ENCODE assay signal across 14 mouse cellular contexts in the genomic region with DNA sequence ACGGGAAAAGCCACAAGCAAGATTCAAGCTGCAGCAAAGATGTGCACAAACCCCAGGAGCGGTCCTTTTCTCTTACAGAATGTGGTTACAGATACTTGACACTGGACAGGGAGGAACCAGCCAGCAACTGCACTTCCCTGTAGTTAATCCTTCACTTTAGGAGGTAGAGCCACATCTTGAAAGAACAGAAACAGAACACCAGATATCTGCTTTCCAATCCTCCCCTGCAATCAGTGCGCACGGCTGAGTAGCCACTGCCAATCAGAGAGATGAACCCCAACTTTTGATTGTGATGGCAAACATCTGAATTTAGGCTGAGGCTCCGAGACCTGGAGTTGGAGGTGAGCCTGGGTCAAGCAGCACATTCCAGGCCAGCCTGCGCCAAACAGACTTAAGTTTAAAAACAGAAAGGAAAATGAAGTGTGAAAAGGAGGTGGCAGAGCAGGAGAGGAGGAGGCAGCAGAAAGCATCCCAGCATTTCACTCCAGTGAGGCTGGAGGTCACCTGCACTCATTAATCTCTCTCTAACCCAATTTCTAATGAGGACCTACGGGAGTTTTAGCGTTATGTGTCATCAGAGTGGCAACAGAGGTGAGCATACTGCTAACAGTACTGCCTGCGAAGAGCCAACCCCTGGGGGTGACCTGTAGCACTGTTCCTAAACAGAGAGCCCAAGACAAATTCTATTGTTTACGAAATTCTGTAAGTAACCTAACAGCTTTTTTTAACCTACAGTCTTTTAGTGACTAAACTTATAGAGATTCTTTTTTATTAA. TPM values are rescaled to one million over a fixed set of nuclear protein-coding genes. Genes with fewer than 3 reads are reported as not detected.
DNase-seq lines count a peak whose midpoint lies in the region; ATAC-seq and TF ChIP-seq lines count a peak whose summit lies in the region.
"Had no signal": no experiment of that assay in that cellular context is flagged by ENCODE, and none has a peak within 500 bp of the region (broad histone marks: within the 10 kb centered on the region; RNA-seq: fewer than 3 reads in every experiment).

No protein-coding gene starts in this region.

- peaks cover 28% of the 10 kb centered on the region for H3K4me1 ChIP-seq in hindbrain, embryonic 13.5 days (replicated peaks)
- H3K4me1 ChIP-seq in hindbrain, postnatal 0 days (ENCODE audit: insufficient read depth, low read length), result no peaks in the 10 kb centered on the region
- H3K4me1 ChIP-seq in neural tube, embryonic 13.5 days (replicated peaks), result peaks cover 23% of the 10 kb centered on the region
- H3K4me1 ChIP-seq in embryonic fibroblast, embryonic 13.5 days (ENCODE audit: control insufficient read depth, insufficient read depth, low read length), result peaks cover 24% of the 10 kb centered on the region
- H3K4me1 ChIP-seq in midbrain, embryonic 11.5 days (ENCODE audit: control insufficient read depth, insufficient read depth, low read length), result 0 out of 2 replicates have a peak, but pooled peaks cover 2% of the 10 kb centered on the region

- ATAC-seq in hindbrain, embryonic 13.5 days (ENCODE audit: low FRiP score), result no peak; the same call in 1 of the 2 replicates
- ATAC-seq in hindbrain, postnatal 0 days, result no peak
- 0 out of 2 replicates have a peak, but pooled peaks have one; percentile 33 for ATAC-seq in neural tube, embryonic 13.5 days (ENCODE audit: low read depth)
- peak; percentile 17; the same call in 1 of the 2 replicates for ATAC-seq in megakaryocyte-erythroid progenitor cell, adult 5-6 weeks (replicated peaks; ENCODE audit: low FRiP score, low TSS enrichment, poor library complexity, severe bottlenecking)
- no peak for ATAC-seq in midbrain, embryonic 11.5 days (ENCODE audit: low FRiP score)

- no peak for DNase-seq in hindbrain, postnatal 0 days (ENCODE audit: low spot score)
- DNase-seq in neural tube, embryonic 10.5 days (ENCODE audit: extremely low spot score, low spot score), result no peak
- DNase-seq in midbrain, embryonic 11.5 days (ENCODE audit: low spot score, missing footprints), result no peak
- DNase-seq: cerebellum, adult 9-10 months; kidney, postnatal 10 days; left cerebral cortex, postnatal 4 days had no signal

- no peak overlapping the region for H3K4me2 ChIP-seq in hindbrain, embryonic 13.5 days
- H3K4me2 ChIP-seq in hindbrain, postnatal 0 days (ENCODE audit: low read depth, low read length), result no peak overlapping the region
- no peak overlapping the region for H3K4me2 ChIP-seq in neural tube, embryonic 13.5 days
- no peak overlapping the region for H3K4me2 ChIP-seq in midbrain, embryonic 11.5 days
- H3K4me2 ChIP-seq: hindbrain, embryonic 15.5 days; lung, embryonic 15.5 days; stomach, embryonic 15.5 days had no signal

- TF ChIP-seq CTCF in hindbrain, postnatal 0 days (IDR thresholded peaks at IDR 0.05; ENCODE audit: low read depth), result no peak
- TF ChIP-seq CTCF in embryonic fibroblast, embryonic 13.5 days (IDR thresholded peaks at IDR 0.05; ENCODE audit: borderline replicate concordance, insufficient read depth, low read length), result no peak

- H3K9me3 ChIP-seq in hindbrain, embryonic 13.5 days, result no peaks in the 10 kb centered on the region
- H3K9me3 ChIP-seq in hindbrain, postnatal 0 days (ENCODE audit: low read length), result no peaks in the 10 kb centered on the region
- H3K9me3 ChIP-seq in neural tube, embryonic 13.5 days, result no peaks in the 10 kb centered on the region
- H3K9me3 ChIP-seq in midbrain, embryonic 11.5 days (ENCODE audit: control insufficient read depth, low read length), result no peaks in the 10 kb centered on the region
- H3K9me3 ChIP-seq: hindbrain, embryonic 15.5 days; lung, embryonic 15.5 days; megakaryocyte, embryonic 14.5 days; stomach, embryonic 15.5 days had no signal

- H3K9ac ChIP-seq in hindbrain, embryonic 13.5 days, result 0 out of 2 replicates have a peak overlapping the region, but pooled peaks have one; percentile 15
- no peak overlapping the region for H3K9ac ChIP-seq in hindbrain, postnatal 0 days (replicated peaks; ENCODE audit: low read length)
- H3K9ac ChIP-seq in neural tube, embryonic 13.5 days, result no peak overlapping the region
- H3K9ac ChIP-seq in midbrain, embryonic 11.5 days (ENCODE audit: low read length), result no peak overlapping the region
- H3K9ac ChIP-seq: hindbrain, embryonic 15.5 days; lung, embryonic 15.5 days; stomach, embryonic 15.5 days had no signal

- no peaks in the 10 kb centered on the region for H3K27me3 ChIP-seq in hindbrain, embryonic 13.5 days
- no peaks in the 10 kb centered on the region for H3K27me3 ChIP-seq in hindbrain, postnatal 0 days (ENCODE audit: insufficient read depth, low read length)
- no peaks in the 10 kb centered on the region for H3K27me3 ChIP-seq in neural tube, embryonic 13.5 days
- no peaks in the 10 kb centered on the region for H3K27me3 ChIP-seq in midbrain, embryonic 11.5 days (ENCODE audit: control insufficient read depth, insufficient read depth, low read length)
- H3K27me3 ChIP-seq: hindbrain, embryonic 15.5 days; lung, embryonic 15.5 days; megakaryocyte, embryonic 14.5 days; stomach, embryonic 15.5 days had no signal

- H3K27ac ChIP-seq in hindbrain, embryonic 13.5 days, result no peak overlapping the region
- H3K27ac ChIP-seq in hindbrain, postnatal 0 days, result no peak overlapping the region
- no peak overlapping the region for H3K27ac ChIP-seq in neural tube, embryonic 13.5 days (replicated peaks)
- H3K27ac ChIP-seq in embryonic fibroblast, embryonic 13.5 days (ENCODE audit: insufficient read depth, low read length), result 0 out of 2 replicates have a peak overlapping the region, but pooled peaks have one; percentile 7
- no peak overlapping the region for H3K27ac ChIP-seq in midbrain, embryonic 11.5 days (ENCODE audit: low read depth, low read length)
- H3K27ac ChIP-seq: lung, embryonic 15.5 days; stomach, embryonic 15.5 days had no signal

- H3K4me3 ChIP-seq in hindbrain, embryonic 13.5 days, result no peak overlapping the region
- no peak overlapping the region for H3K4me3 ChIP-seq in hindbrain, postnatal 0 days (ENCODE audit: low read length)
- H3K4me3 ChIP-seq in neural tube, embryonic 13.5 days, result no peak overlapping the region
- no peak overlapping the region for H3K4me3 ChIP-seq in embryonic fibroblast, embryonic 13.5 days (ENCODE audit: insufficient read depth, low read length)
- H3K4me3 ChIP-seq in midbrain, embryonic 11.5 days (ENCODE audit: low read depth, low read length), result no peak overlapping the region
- H3K4me3 ChIP-seq: hindbrain, embryonic 15.5 days; lung, embryonic 15.5 days; megakaryocyte, embryonic 14.5 days; stomach, embryonic 15.5 days had no signal

- WGBS in hindbrain, embryonic 13.5 days, result 71% methylated on average over 10 of the region's 10 CpGs
- 67% methylated on average over 10 of the region's 10 CpGs for WGBS in hindbrain, postnatal 0 days
- 75% methylated on average over 10 of the region's 10 CpGs for WGBS in neural tube, embryonic 13.5 days
- WGBS in midbrain, embryonic 11.5 days, result 76% methylated on average over 10 of the region's 10 CpGs

- TF ChIP-seq POLR2A in embryonic fibroblast, embryonic 13.5 days (IDR thresholded peaks at IDR 0.05; ENCODE audit: low read depth, low read length), result no peak

- peaks cover 7% of the 10 kb centered on the region for H3K36me3 ChIP-seq in hindbrain, embryonic 13.5 days
- H3K36me3 ChIP-seq in hindbrain, postnatal 0 days (ENCODE audit: insufficient read depth, low read length), result no peaks in the 10 kb centered on the region
- H3K36me3 ChIP-seq in neural tube, embryonic 13.5 days, result no peaks in the 10 kb centered on the region; the same call in 1 of the 2 replicates
- H3K36me3 ChIP-seq in midbrain, embryonic 11.5 days (ENCODE audit: control insufficient read depth, insufficient read depth, low read length), result no peaks in the 10 kb centered on the region
- H3K36me3 ChIP-seq: hindbrain, embryonic 15.5 days; lung, embryonic 15.5 days; stomach, embryonic 15.5 days had no signal

RNA-seq across cellular contexts. Expression of a gene that starts 39.8 kb away (rescaled TPM):
- polyA plus RNA-seq in hindbrain, embryonic 13.5 days (2015; fragmentation: Nextera tagmentation; extraction: Ambion mirVana), result 20.6 and 22.3 TPM in 2 replicates
- total RNA-seq in hindbrain, postnatal 0 days (2014; rRNA removed), result 23.9 and 26.1 TPM in 2 replicates
- polyA plus RNA-seq in hindbrain, postnatal 0 days (2015; fragmentation: Nextera tagmentation; extraction: Ambion mirVana), result 12.1 and 13.0 TPM in 2 replicates
- polyA plus RNA-seq in neural tube, embryonic 13.5 days (2015; fragmentation: Nextera tagmentation; extraction: Ambion mirVana), result 20.8 and 24.5 TPM in 2 replicates
- 58.4 and 88.3 TPM in 2 replicates for polyA plus RNA-seq in embryonic fibroblast, embryonic 13.5 days (2011; ENCODE audit: insufficient read length, low read depth, missing spikeins)
- 22.9 and 31.8 TPM in 2 replicates for total RNA-seq in megakaryocyte-erythroid progenitor cell, adult 5-6 weeks (2014; fragmentation: Nextera tagmentation)
- 40.6 and 50.7 TPM in 2 replicates for total RNA-seq in megakaryocyte-erythroid progenitor cell, adult 5-6 weeks (2017)
- polyA plus RNA-seq in midbrain, embryonic 11.5 days (2014; fragmentation: Nextera tagmentation; extraction: Ambion mirVana), result 25.0 and 27.5 TPM in 2 replicates

Comparison
In these comparisons a context has a peak if more than half of its experiments do, and no peak if none do; other contexts are left out.
1. ATAC-seq: peak in neural tube, embryonic 13.5 days (single experiment) and megakaryocyte-erythroid progenitor cell, adult 5-6 weeks (single experiment); none in hindbrain, embryonic 13.5 days (single experiment), hindbrain, postnatal 0 days (single experiment) and midbrain, embryonic 11.5 days (single experiment).